Mouse (Mus musculus) spleen, adult 2 months (tissue): ENCODE measurements around the gene Wwox.

Experiments used
- CTCF ChIP-seq: fragments of 200-500 bp; IDR thresholded peaks from 2 replicates; pipeline ENCODE4 v1.5.1; 2011; ENCODE audit warnings: mild to moderate bottlenecking, inconsistent platforms; ENCODE audit not compliant: insufficient read depth, insufficient read length, insufficient replicate concordance; ENCODE audit errors: extremely low read depth
- POLR2A ChIP-seq: fragments of 200-500 bp; IDR thresholded peaks from 2 replicates; pipeline ENCODE4 v1.6.1; 2011; ENCODE audit warnings: low read depth, low read length, inconsistent platforms

GRCm38 (mm10) chr8:114452781-114453221 lies 13.3 kb downstream of the Wwox start:
- peak; percentile 52; the same call in 1 of the 2 replicates for TF ChIP-seq CTCF
- no peak for TF ChIP-seq POLR2A
